Mouse (Mus musculus) testis, adult 2 months (tissue): Measurements from ENCODE around the gene Wdr86. TPM values are rescaled to one million over a fixed set of nuclear protein-coding genes. Genes with fewer than 3 reads are reported as not detected.
"Not testable (repeated sequence)": the region's sequence is repeated elsewhere in the genome, so short reads cannot be mapped to it uniquely, and the experiment has no call there.

ENCODE experiments used
- H3K27ac ChIP-seq: fragments of 200-500 bp; 2 replicates; pipeline ENCODE4 v1.5.1; 2012; ENCODE audit warnings: low read depth, low read length; ENCODE audit not compliant: control insufficient read depth, insufficient read depth
- H3K27me3 ChIP-seq: fragments of 200-500 bp; 2 replicates; pipeline ENCODE4 v1.6.1; 2012; ENCODE audit warnings: mild to moderate bottlenecking, low read length, moderate library complexity; ENCODE audit not compliant: control insufficient read depth, insufficient read depth
- H3K36me3 ChIP-seq: fragments of 200-500 bp; 2 replicates; pipeline ENCODE4 v1.6.1; 2012; ENCODE audit warnings: mild to moderate bottlenecking, low read length; ENCODE audit not compliant: control insufficient read depth, insufficient read depth
- H3K4me1 ChIP-seq: fragments of 200-500 bp; 2 replicates; pipeline ENCODE4 v1.6.1; 2012; ENCODE audit warnings: low read length; ENCODE audit not compliant: control insufficient read depth, insufficient read depth
- H3K4me3 ChIP-seq: fragments of 200-500 bp; 2 replicates; pipeline ENCODE4 v1.5.1; 2012; ENCODE audit warnings: low read depth, mild to moderate bottlenecking, low read length, moderate library complexity, mixed read lengths; ENCODE audit not compliant: control insufficient read depth
- CTCF ChIP-seq: fragments of 200-500 bp; IDR thresholded peaks from 2 replicates; pipeline ENCODE4 v1.5.1; 2012; ENCODE audit warnings: low read depth, mild to moderate bottlenecking, inconsistent platforms, low read length, moderate library complexity; ENCODE audit not compliant: control insufficient read depth, insufficient read depth, insufficient replicate concordance
- POLR2A ChIP-seq: fragments of 200-500 bp; IDR thresholded peaks from 2 replicates; pipeline ENCODE4 v1.6.1; 2012; ENCODE audit warnings: low read depth, mild to moderate bottlenecking, inconsistent platforms, low read length, moderate library complexity; ENCODE audit not compliant: control insufficient read depth
- polyA plus RNA-seq: library from polyadenylated mRNA; depleted of rRNA; stranded (reverse); fragments of >200 nt; gene quantifications from 2 replicates; pipeline ENCODE4 v1.2.3, GENCODE M21; 2012

Gene Wdr86
- polyA plus RNA-seq, 1 experiment = 0.78 TPM

DNA sequence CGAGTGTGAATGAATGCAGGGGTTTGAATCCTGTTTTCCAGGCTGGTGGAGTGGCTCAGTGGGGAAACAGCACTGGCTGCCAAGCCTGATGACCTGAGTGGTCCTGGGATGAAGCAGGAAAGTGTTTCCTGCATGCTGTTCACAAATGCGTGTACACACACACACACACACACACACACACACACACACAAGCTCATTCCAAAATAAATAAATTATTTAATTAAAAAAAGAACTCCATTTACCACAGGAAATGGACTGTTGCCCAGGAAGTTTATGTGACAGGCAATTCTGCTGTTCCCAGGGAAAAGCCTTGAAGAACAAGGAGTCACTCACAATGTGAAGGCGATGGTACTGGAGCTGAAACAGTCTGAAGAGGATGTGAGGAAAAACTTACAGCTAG is 33.8 kb downstream of the Wdr86 start:
- peaks cover 4% of the 10 kb centered on the region for H3K36me3 ChIP-seq
- no peak overlapping the region for H3K27ac ChIP-seq
- TF ChIP-seq CTCF (no peak), POLR2A (no peak)
- H3K27me3 ChIP-seq = no peaks in the 10 kb centered on the region
- H3K4me1 ChIP-seq = no peaks in the 10 kb centered on the region
- no peak overlapping the region for H3K4me3 ChIP-seq

- H3K27ac ChIP-seq = no peak overlapping the region; the same call in 1 of the 2 replicates
- H3K4me1 ChIP-seq = peaks cover 7% of the 10 kb centered on the region
- H3K36me3 ChIP-seq = no peaks in the 10 kb centered on the region; the same call in none of the 2 replicates
- TF ChIP-seq POLR2A (no peak), CTCF (no peak)
- no peaks in the 10 kb centered on the region for H3K27me3 ChIP-seq
- no peak overlapping the region for H3K4me3 ChIP-seq
Observed at GRCm38 (mm10) chr5:24687696-24688095, 42.8 kb downstream of the Wdr86 start.

DNA sequence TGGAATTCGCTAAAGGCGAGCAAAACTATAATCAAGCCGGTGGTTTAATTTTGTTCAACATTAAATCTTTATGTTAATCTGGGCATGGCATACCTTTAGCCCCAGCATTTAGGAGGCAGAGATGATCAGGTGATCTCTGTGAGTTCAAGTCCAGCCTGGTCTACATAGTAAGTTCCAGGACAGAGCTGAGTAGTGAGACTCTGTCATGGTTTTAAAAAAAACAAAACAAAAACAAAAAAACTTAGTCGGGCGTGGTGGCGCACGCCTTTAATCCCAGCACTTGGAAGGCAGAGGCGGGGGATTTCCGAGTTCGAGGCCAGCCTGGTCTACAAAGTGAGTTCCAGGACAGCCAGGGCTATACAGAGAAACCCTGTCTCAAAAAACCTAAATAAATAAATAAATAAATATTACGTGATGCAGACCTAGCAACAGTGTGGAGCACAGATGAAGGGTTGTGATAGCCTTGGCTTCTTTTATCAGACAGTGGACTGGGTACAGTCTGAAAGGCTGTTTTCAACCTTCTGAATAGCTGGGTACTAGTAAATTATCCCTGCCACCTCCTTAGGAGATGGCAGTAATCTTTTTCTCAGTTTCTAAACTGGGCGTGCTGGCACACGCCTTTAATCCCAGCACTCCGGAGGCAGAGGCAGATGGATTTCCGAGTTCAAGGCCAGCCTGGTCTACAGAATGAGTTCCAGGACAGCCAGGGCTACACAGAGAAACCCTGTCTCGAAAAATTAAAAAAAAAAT is 43.7 kb downstream of the Wdr86 start:
- H3K4me3 ChIP-seq = not testable (repeated sequence)

GRCm38 (mm10) chr5:24686176-24686575 is 44.4 kb downstream of the Wdr86 start:
- H3K4me1 ChIP-seq = peaks cover 7% of the 10 kb centered on the region

More for the DNA sequence above, 43.7 kb downstream of the Wdr86 start:
- not testable (repeated sequence) for H3K27me3 ChIP-seq, H3K36me3 ChIP-seq, H3K4me1 ChIP-seq, H3K27ac ChIP-seq

DNA sequence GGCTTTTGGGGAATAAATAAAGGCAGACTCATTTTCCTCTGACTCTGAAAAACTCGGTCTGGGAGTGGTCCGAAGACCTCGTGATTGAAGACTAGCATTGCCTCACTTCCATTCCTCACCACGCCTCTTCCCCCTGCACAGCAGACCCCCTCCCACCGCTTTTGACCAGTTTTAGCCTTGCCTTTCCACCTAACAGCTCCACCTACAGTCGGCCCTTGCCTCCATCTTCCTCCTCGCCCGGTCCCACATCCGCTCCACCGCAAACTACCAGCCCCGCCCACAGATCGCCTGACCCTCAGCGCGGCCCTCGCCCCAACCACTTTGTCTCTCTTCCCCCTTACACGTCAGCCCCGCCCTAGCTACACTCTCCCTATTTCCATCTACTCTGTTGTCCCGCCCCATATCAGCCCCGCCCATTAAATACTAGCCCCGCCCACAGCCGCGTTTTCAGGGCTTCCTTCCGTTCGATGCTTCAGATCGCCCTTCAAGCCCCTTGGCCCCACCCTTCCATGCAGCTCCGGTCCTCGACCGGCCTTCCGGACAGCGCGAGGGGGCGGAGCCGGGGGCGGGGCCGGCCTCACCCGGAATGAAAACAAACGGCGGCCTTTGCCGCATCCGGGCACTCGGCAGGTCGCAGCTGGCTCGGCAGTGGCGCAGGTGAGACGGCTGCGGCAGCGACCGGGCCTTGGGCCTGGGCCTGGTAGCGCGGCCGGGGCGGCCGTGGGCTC is 45.0 kb downstream of the Wdr86 start, which contains the start of gene Nub1:
Nub1 (plus strand) TSS at position 167 of the 728 bp plus-strand sequence.
- H3K36me3 ChIP-seq = no peaks in the 10 kb centered on the region; the same call in none of the 2 replicates
- TF ChIP-seq CTCF (peak; percentile 5; the same call in 1 of the 2 replicates), POLR2A (peak; percentile 65)
- peaks cover 7% of the 10 kb centered on the region for H3K4me1 ChIP-seq
- no peaks in the 10 kb centered on the region for H3K27me3 ChIP-seq
- H3K4me3 ChIP-seq = peak within 1 kb of the TSS; percentile 87
- peak within 1 kb of the TSS; percentile 83 for H3K27ac ChIP-seq

More at GRCm38 (mm10) chr5:24686176-24686575, 44.4 kb downstream of the Wdr86 start:
- no peak for TF ChIP-seq CTCF
- no peak for TF ChIP-seq POLR2A
- H3K4me3 ChIP-seq = peak overlapping the region; percentile 87
- H3K27ac ChIP-seq = peak overlapping the region; percentile 50; the same call in 1 of the 2 replicates
- no peaks in the 10 kb centered on the region; the same call in none of the 2 replicates for H3K36me3 ChIP-seq
- H3K27me3 ChIP-seq = no peaks in the 10 kb centered on the region

DNA sequence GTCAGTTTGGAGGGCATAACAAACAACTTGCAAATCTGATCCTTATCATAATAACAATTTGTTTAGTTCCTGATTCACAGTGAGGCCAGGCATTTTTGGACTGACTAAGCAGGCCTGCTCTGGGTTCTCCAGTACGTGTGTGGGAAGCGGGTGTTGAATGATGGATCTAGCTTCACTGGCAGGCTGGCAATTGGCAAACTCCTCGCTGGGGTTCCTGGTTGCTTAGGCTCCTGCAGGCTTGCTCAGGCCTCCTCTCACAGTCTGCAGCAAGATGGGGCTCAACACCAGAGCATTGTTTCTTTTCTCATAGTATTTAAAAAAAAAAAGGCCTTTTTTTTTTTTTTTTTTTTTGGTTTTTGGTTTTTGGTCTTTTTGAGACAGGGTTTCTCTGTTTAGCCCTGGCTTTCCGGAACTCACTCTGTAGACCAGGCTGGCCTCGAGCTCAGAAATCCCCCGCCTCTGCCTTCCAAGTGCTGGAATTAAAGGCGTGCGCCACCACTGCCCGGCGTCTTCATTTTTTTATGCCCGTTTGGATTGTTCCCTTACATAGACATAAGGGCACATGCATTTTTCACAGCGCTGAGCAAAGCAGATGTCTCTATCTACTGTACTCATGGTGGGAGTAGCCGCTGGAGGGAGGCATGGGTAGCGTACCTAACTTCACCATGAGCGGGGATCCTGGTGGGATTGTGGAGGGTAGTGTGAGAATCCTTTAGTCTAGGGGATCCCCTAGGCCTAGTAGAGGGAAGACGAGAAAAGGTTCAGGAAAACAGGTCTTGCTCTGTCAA is 45.8 kb downstream of the Wdr86 start:
- H3K4me1 ChIP-seq = peaks cover 7% of the 10 kb centered on the region
- H3K4me3 ChIP-seq = peak overlapping the region; percentile 87
- H3K27ac ChIP-seq = peak overlapping the region; percentile 83
- no peaks in the 10 kb centered on the region for H3K27me3 ChIP-seq
- H3K36me3 ChIP-seq = no peaks in the 10 kb centered on the region; the same call in none of the 2 replicates
- no peak; the same call in 1 of the 2 replicates for TF ChIP-seq POLR2A
- TF ChIP-seq CTCF = no peak

GRCm38 (mm10) chr5:24681436-24681835 is 49.1 kb downstream of the Wdr86 start:
- Histone ChIP-seq H3K36me3 (no peaks in the 10 kb centered on the region), H3K27me3 (no peaks in the 10 kb centered on the region), H3K27ac (no peak overlapping the region), H3K4me1 (peaks cover 5% of the 10 kb centered on the region), H3K4me3 (no peak overlapping the region)
- TF ChIP-seq POLR2A = no peak
- TF ChIP-seq CTCF = no peak
